Mouse (Mus musculus) cortical plate, adult 2 months (tissue): ENCODE data around the gene Gm49388.
A peak's percentile ranks its signal among the peaks of the same experiment; 100 is the strongest.

Experiments
- CTCF ChIP-seq: fragments of 200-500 bp; IDR thresholded peaks from 2 replicates; pipeline ENCODE4 v1.5.1; 2011; ENCODE audit warnings: mild to moderate bottlenecking, control low read depth, low read length; ENCODE audit not compliant: insufficient read depth; ENCODE audit errors: extremely low read depth
- POLR2A ChIP-seq: fragments of 200-500 bp; IDR thresholded peaks from 2 replicates; pipeline ENCODE4 v1.6.1; 2011; ENCODE audit warnings: mild to moderate bottlenecking, low read length, control low read depth; ENCODE audit not compliant: insufficient read depth; ENCODE audit errors: extremely low read depth

DNA sequence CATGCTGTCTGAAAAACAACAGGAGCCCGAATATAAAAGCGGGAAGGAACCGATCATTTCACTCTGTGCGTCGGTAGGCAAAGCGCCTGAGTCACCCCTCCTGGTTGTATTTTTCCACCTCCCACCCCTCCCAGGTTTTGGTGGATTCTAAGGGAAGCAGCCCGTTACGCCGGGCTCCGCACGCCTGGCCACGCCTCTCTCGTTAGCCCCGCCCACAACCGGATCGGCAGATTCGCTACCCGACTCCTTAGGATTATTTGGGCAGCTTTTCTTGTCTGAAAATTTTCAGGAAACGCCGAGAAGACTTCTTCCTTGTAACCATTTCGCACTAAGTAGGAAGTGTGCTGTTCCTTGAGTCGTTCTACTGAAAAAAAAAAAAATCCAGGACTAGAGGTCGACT, 9.0 kb upstream of the Gm49388 start, which contains the start of gene Setd1a:
- TF ChIP-seq CTCF (no peak), POLR2A (peak; percentile 74)
